Mouse (Mus musculus): ENCODE results near the gene Mustn1. TPM values are rescaled to one million over a fixed set of nuclear protein-coding genes. Genes with fewer than 3 reads are reported as not detected.
A peak's percentile ranks its signal among the peaks of the same experiment; 100 is the strongest.

The Mustn1 gene
- polyA plus RNA-seq, 2 experiments: 0.55 to 0.72 TPM

DNA sequence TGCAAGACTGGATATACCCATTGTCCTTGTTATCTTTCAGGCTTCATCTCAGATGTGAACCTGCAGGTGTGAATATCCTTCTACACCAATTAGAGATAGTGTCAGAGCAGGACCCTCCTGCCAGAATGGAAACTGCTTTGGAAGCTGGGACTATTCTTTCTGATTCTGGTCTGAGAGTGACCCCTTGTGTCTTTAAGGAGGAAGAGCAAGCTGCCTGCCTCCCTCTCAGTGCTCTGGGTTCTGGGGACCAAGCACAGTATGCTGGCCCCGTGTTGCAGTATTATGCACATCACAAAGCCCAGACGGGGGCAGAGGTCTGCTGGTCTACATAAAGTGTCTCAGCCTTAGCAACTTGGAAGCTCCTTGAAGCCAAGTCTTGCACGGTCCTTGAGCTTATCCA is 13.7 kb upstream of the Mustn1 start:
- DNase-seq (ENCODE audit: low read depth in 3 of 3, low spot score in 3 of 3) (no peak), ATAC-seq (ENCODE audit: insufficient read depth) (no peak)
- Histone ChIP-seq H3K4me3 (ENCODE audit: insufficient read depth in 1 of 2, low read depth in 2 of 2, low read length in 2 of 2) (no peak overlapping the region), H3K4me1 (replicated peaks; ENCODE audit: control insufficient read depth in 2 of 2, insufficient read depth in 2 of 2, low read length in 1 of 2) (peaks cover 3 to 16% of the 10 kb centered on the region in 2 experiments; a peak in 1 of 4 replicates), H3K9me3 (ENCODE audit: control insufficient read depth, low read length) (no peaks in the 10 kb centered on the region), H3K27me3 (ENCODE audit: control insufficient read depth, insufficient read depth, low read length) (no peaks in the 10 kb centered on the region), H3K4me2 (ENCODE audit: low read depth) (no peak overlapping the region), H3K9ac (replicated peaks) (no peak overlapping the region), H3K36me3 (replicated peaks; ENCODE audit: control insufficient read depth, insufficient read depth, low read depth) (no peaks in the 10 kb centered on the region), H3K27ac (no peak overlapping the region)
- WGBS (ENCODE audit: insufficient replicate concordance): 69% methylated on average over 3 of the region's 3 CpGs
- TF ChIP-seq CTCF (IDR thresholded peaks at IDR 0.05; ENCODE audit: low read depth): peak; percentile 61
- TF ChIP-seq EP300 (IDR thresholded peaks at IDR 0.05; ENCODE audit: low read depth): no peak

GRCm38 (mm10) chr14:30867042-30867441 is 12.0 kb upstream of the Mustn1 start:
- whole genome bisulfite sequencing (ENCODE audit: insufficient replicate concordance): 21% methylated on average over 5 of the region's 5 CpGs
- H3K36me3 ChIP-seq (replicated peaks; ENCODE audit: control insufficient read depth, insufficient read depth, low read depth): no peaks in the 10 kb centered on the region

DNA sequence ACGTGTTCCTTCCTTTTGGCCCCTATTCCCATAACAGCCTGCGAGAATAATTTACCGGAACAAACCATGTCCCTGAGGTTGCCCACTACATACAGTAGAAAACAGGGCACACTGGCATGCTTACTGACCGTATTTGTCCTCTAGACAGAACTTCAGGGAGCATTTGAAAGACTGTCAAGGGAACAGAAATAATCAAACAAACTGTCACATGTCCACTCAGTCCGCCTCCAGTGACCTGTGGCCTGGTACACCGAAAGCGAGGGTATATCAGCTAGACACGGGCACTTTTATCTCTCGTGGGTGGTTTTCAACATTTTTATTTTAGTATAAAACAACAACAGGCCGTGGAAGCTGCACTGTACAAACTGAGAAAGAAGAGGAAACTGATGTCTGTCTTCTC is 10.2 kb upstream of the Mustn1 start:
- Histone ChIP-seq H3K36me3 (replicated peaks; ENCODE audit: control insufficient read depth, insufficient read depth, low read depth) (no peaks in the 10 kb centered on the region; the same call in 1 of the 2 replicates), H3K4me2 (ENCODE audit: low read depth) (no peak overlapping the region), H3K27ac (no peak overlapping the region), H3K9ac (replicated peaks) (no peak overlapping the region), H3K4me3 (ENCODE audit: insufficient read depth in 1 of 2, low read depth in 2 of 2, low read length in 2 of 2) (no peak overlapping the region), H3K27me3 (ENCODE audit: control insufficient read depth, insufficient read depth, low read length) (no peaks in the 10 kb centered on the region), H3K9me3 (ENCODE audit: control insufficient read depth, low read length) (no peaks in the 10 kb centered on the region), H3K4me1 (replicated peaks; ENCODE audit: control insufficient read depth in 2 of 2, insufficient read depth in 2 of 2, low read length in 1 of 2) (peaks cover 3 to 12% of the 10 kb centered on the region in 2 experiments; a peak in 1 of 4 replicates)
- DNase-seq (ENCODE audit: low read depth in 3 of 3, low spot score in 3 of 3): no peak
- 0 out of 2 replicates have a peak, but pooled peaks have one; percentile 12 for ATAC-seq (ENCODE audit: insufficient read depth)
- WGBS (ENCODE audit: insufficient replicate concordance): 61% methylated on average over 10 of the region's 10 CpGs
- TF ChIP-seq CTCF (IDR thresholded peaks at IDR 0.05; ENCODE audit: low read depth) (no peak), EP300 (IDR thresholded peaks at IDR 0.05; ENCODE audit: low read depth) (no peak)

More at GRCm38 (mm10) chr14:30867042-30867441, 12.0 kb upstream of the Mustn1 start:
- TF ChIP-seq EP300 (IDR thresholded peaks at IDR 0.05; ENCODE audit: low read depth) (no peak), CTCF (IDR thresholded peaks at IDR 0.05; ENCODE audit: low read depth) (peak; percentile 94)
- Histone ChIP-seq H3K4me3 (ENCODE audit: insufficient read depth in 1 of 2, low read depth in 2 of 2, low read length in 2 of 2) (no peak overlapping the region), H3K4me1 (replicated peaks; ENCODE audit: control insufficient read depth in 2 of 2, insufficient read depth in 2 of 2, low read length in 1 of 2) (peaks cover 3 to 12% of the 10 kb centered on the region in 2 experiments; a peak in 1 of 4 replicates), H3K4me2 (ENCODE audit: low read depth) (no peak overlapping the region), H3K27me3 (ENCODE audit: control insufficient read depth, insufficient read depth, low read length) (no peaks in the 10 kb centered on the region), H3K27ac (no peak overlapping the region), H3K9ac (replicated peaks) (no peak overlapping the region), H3K9me3 (ENCODE audit: control insufficient read depth, low read length) (no peaks in the 10 kb centered on the region)
- no peak for ATAC-seq (ENCODE audit: insufficient read depth)
- DNase-seq (ENCODE audit: low read depth in 3 of 3, low spot score in 3 of 3): peak; percentile 32 to 44 (median 34)

DNA sequence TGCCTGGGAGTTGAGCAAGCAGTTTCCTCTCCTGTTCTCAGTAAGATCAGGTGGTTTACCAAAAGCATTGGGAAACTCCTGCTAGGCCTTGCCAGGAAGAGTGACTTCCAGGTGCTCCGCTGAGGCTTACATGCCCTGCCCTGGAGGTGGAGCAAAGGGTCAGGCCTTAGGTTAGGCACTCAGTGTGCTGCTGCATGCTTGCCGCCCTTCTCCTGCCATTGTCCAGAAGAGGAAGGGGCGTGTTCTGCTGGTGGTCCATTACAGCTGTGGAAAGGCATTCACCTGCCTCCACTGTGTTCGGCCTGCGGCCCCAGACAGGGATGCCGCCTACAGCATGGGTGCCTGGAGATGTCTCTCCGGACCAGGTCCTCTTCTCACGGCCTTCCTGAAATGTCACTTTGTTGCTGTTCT is 9.6 kb upstream of the Mustn1 start:
- no peak overlapping the region for H3K4me2 ChIP-seq (ENCODE audit: low read depth)
- H3K9me3 ChIP-seq (ENCODE audit: control insufficient read depth, low read length): no peaks in the 10 kb centered on the region
- H3K4me1 ChIP-seq (replicated peaks; ENCODE audit: control insufficient read depth in 2 of 2, insufficient read depth in 2 of 2, low read length in 1 of 2): peaks cover 3 to 15% of the 10 kb centered on the region in 2 experiments; a peak in 2 of 4 replicates
- no peak overlapping the region for H3K27ac ChIP-seq
- no peak overlapping the region for H3K4me3 ChIP-seq (ENCODE audit: insufficient read depth in 1 of 2, low read depth in 2 of 2, low read length in 2 of 2)
- 75% methylated on average over 8 of the region's 8 CpGs for WGBS (ENCODE audit: insufficient replicate concordance)
- no peaks in the 10 kb centered on the region for H3K27me3 ChIP-seq (ENCODE audit: control insufficient read depth, insufficient read depth, low read length)
- H3K36me3 ChIP-seq (replicated peaks; ENCODE audit: control insufficient read depth, insufficient read depth, low read depth): no peaks in the 10 kb centered on the region; the same call in 1 of the 2 replicates
- 0 out of 2 replicates have a peak, but pooled peaks have one; percentile 4 for TF ChIP-seq CTCF (IDR thresholded peaks at IDR 0.05; ENCODE audit: low read depth)
- no peak for TF ChIP-seq EP300 (IDR thresholded peaks at IDR 0.05; ENCODE audit: low read depth)
- H3K9ac ChIP-seq (replicated peaks): no peak overlapping the region
- DNase-seq (ENCODE audit: low read depth in 3 of 3, low spot score in 3 of 3): no peak
- ATAC-seq (ENCODE audit: insufficient read depth): 0 out of 2 replicates have a peak, but pooled peaks have one; percentile 7

DNA sequence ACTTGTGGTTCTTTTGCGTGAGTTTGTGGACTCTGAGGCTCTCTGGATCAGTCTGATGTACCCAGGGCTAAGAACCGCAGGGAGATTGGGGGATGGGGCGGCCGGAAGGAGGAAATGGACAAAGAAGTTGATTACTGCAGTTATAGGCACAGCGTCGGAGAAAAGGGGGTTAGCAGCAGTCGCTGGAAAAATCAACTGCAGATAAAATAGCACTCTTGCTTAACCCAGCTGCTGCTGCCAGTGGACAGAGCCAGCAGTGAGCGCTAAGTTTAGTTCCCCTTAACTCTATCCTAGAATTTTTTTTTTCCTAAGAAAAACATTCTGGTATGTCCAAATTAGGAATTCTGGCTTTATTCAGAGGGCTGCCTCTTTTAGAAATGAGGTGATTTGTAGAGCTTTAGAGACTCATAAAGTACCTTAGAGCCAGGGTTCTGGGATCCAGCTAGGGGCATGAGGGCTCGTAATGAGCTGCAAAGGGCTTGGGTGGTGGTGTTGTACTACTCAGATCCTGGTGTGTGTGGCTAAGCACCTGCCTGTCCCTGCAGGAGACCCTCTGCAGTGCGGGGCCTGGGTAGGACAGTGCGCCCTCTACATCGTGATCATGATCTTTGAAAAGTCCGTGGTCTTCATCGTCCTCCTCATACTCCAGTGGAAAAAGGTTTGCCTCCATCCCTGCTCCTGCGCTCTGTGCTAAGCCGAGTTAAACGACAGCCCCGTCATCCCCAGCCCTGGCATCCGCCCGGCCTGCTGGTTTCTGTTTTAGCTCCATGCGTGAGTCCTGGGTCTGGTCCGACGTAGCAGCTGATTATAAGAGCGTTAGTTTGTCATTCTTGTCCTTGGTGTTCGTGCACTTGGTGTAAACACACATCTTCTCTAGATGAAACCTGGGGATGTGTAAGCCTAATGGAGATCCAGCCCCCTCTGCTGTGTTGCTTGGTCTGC is 8.5 kb upstream of the Mustn1 start:
- H3K27ac ChIP-seq: no peak overlapping the region; the same call in 1 of the 2 replicates
- H3K4me3 ChIP-seq (ENCODE audit: insufficient read depth in 1 of 2, low read depth in 2 of 2, low read length in 2 of 2): no peak overlapping the region
- H3K9me3 ChIP-seq (ENCODE audit: control insufficient read depth, low read length): no peaks in the 10 kb centered on the region
- H3K9ac ChIP-seq (replicated peaks): no peak overlapping the region
- peaks cover 3 to 20% of the 10 kb centered on the region in 2 experiments; a peak in 2 of 4 replicates for H3K4me1 ChIP-seq (replicated peaks; ENCODE audit: control insufficient read depth in 2 of 2, insufficient read depth in 2 of 2, low read length in 1 of 2)
- H3K27me3 ChIP-seq (ENCODE audit: control insufficient read depth, insufficient read depth, low read length): no peaks in the 10 kb centered on the region
- no peak for TF ChIP-seq CTCF (IDR thresholded peaks at IDR 0.05; ENCODE audit: low read depth)
- TF ChIP-seq EP300 (IDR thresholded peaks at IDR 0.05; ENCODE audit: low read depth): no peak
- no peak for DNase-seq (ENCODE audit: low read depth in 3 of 3, low spot score in 3 of 3)
- no peaks in the 10 kb centered on the region; the same call in 1 of the 2 replicates for H3K36me3 ChIP-seq (replicated peaks; ENCODE audit: control insufficient read depth, insufficient read depth, low read depth)
- WGBS (ENCODE audit: insufficient replicate concordance): 62% methylated on average over 25 of the region's 25 CpGs
- no peak for ATAC-seq (ENCODE audit: insufficient read depth)
- no peak overlapping the region; the same call in 1 of the 2 replicates for H3K4me2 ChIP-seq (ENCODE audit: low read depth)

Data from liver, embryonic 14.5 days (tissue).